Mouse (Mus musculus) kidney, embryonic 15.5 days (tissue): ENCODE results near the gene Cd6. TPM values are rescaled to one million over a fixed set of nuclear protein-coding genes. Genes with fewer than 3 reads are reported as not detected.

Experiments used
- ATAC-seq: fragments of 200-750 bp; cut with Nextera tagmentation; replicated peaks from 2 replicates; pipeline ENCODE4 v1.8.0; 2017; ENCODE audit warnings: moderate TSS enrichment; ENCODE audit not compliant: low FRiP score
- H3K27ac ChIP-seq: fragments of 300-500 bp; sonication (generic); 2 replicates; pipeline ENCODE4 v1.5.1; 2015; ENCODE audit warnings: mild to moderate bottlenecking, inconsistent platforms
- H3K27me3 ChIP-seq: fragments of 300-500 bp; sonication (generic); 2 replicates; pipeline ENCODE4 v1.6.1; 2015; ENCODE audit warnings: inconsistent platforms
- H3K36me3 ChIP-seq: fragments of 300-500 bp; sonication (generic); 2 replicates; pipeline ENCODE4 v1.6.1; 2015; ENCODE audit warnings: inconsistent platforms
- H3K4me1 ChIP-seq: fragments of 300-500 bp; sonication (generic); 2 replicates; pipeline ENCODE4 v1.6.1; 2015; ENCODE audit warnings: inconsistent platforms
- H3K4me2 ChIP-seq: fragments of 300-500 bp; sonication (generic); 2 replicates; pipeline ENCODE4 v1.6.1; 2015; ENCODE audit warnings: moderate library complexity, mild to moderate bottlenecking, inconsistent platforms
- H3K4me3 ChIP-seq: fragments of 300-500 bp; sonication (generic); replicated peaks from 2 replicates; pipeline ENCODE4 v1.5.1; 2015; ENCODE audit warnings: mild to moderate bottlenecking, inconsistent platforms
- H3K9ac ChIP-seq: fragments of 300-500 bp; sonication (generic); 2 replicates; pipeline ENCODE4 v1.6.1; 2015; ENCODE audit warnings: mild to moderate bottlenecking, inconsistent platforms
- H3K9me3 ChIP-seq: fragments of 300-500 bp; sonication (generic); replicated peaks from 2 replicates; pipeline ENCODE4 v1.6.1; 2016; ENCODE audit warnings: inconsistent platforms
- WGBS: fragments of 180-500 bp; shearing (Covaris S2); methylation state at CpG from one replicate; pipeline ENCODE4 v1.1.7; 2015; ENCODE audit warnings: mixed read lengths; 5-methylcytosine and 5-hydroxymethylcytosine counted together
- polyA plus RNA-seq: library from polyadenylated mRNA; unstranded; fragments of >200 nt; fragmentation: Nextera tagmentation; extraction: Ambion mirVana; gene quantifications from 2 replicates; pipeline ENCODE4 v1.2.1, GENCODE M21; 2015

Gene Cd6
- polyA plus RNA-seq, 1 experiment from 2014 or later = 0.26 TPM

DNA sequence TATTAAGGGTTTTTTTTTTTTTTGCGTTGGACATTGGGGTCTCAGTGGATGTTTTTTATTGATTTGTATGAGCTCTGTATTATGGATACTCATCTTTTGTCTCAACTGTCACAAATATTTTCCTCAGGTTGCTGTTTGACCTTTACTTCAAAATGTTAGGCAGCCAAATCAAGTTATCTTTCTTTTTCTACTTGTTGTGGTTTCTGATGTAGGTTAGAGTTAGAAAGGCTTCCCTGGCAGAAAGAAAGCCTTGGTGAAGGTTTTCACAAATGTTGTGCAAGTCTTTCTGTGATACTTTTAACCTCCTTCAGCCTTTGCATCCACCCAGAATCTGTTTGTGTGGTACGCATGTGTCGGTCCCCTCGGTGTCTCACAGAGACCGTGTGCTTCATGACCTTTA lies 77.2 kb downstream of the Cd6 start:
- no peaks in the 10 kb centered on the region for H3K4me1 ChIP-seq
- WGBS = 95% methylated on average over 5 of the region's 5 CpGs

DNA sequence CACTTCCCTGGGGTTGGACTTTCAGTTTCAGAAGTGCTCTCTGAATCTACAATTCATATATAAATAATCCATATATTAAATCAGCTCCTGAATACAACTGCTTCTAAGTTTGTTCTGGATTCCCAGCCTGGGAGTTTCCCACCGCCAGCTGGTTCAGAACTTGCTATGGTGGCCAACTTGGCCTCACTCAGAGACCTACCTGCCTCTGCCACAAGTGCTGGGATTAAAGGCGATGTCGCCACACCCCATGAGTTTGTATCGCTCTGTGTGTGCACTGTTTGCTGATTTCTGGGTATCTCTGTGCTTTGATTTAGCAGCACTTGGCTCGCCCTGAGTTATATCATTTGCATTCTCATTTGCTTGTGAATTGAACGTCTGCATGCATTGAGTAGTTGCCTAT lies 77.8 kb downstream of the Cd6 start:
- Histone ChIP-seq H3K36me3 (no peaks in the 10 kb centered on the region), H3K4me1 (no peaks in the 10 kb centered on the region), H3K27me3 (no peaks in the 10 kb centered on the region), H3K9ac (no peak overlapping the region), H3K9me3 (no peaks in the 10 kb centered on the region), H3K4me3 (no peak overlapping the region), H3K27ac (no peak overlapping the region), H3K4me2 (no peak overlapping the region)
- WGBS = 90% methylated on average over 6 of the region's 6 CpGs
- ATAC-seq = no peak

More for the DNA sequence above, 77.2 kb downstream of the Cd6 start:
- Histone ChIP-seq H3K36me3 (no peaks in the 10 kb centered on the region), H3K27ac (no peak overlapping the region), H3K4me3 (no peak overlapping the region), H3K9ac (no peak overlapping the region), H3K9me3 (no peaks in the 10 kb centered on the region), H3K4me2 (no peak overlapping the region), H3K27me3 (no peaks in the 10 kb centered on the region)
- no peak for ATAC-seq

DNA sequence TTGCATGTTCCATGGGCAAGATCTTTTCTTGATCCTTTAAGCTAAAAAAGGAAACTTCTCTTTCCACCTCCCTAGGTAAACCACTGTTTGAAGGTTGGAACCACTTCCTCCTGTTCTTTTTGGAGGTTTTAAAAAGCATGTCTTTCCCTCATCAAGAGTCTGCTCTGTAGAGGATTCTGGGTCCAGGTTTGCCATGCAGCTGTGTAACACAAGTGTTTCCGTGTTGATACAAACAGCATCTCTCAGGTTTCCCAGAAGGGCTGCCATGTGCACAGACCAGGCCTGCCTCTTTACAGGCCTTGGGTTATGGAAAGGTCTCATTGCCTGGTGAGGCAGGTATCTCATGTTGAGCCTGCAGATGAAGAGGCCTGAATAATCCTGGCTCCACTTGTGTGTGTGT lies 78.3 kb downstream of the Cd6 start:
- H3K27me3 ChIP-seq = no peaks in the 10 kb centered on the region
- H3K4me2 ChIP-seq = no peak overlapping the region
- no peak for ATAC-seq
- WGBS = 82% methylated on average over 1 of the region's 1 CpGs
- no peak overlapping the region for H3K9ac ChIP-seq
- no peaks in the 10 kb centered on the region for H3K36me3 ChIP-seq
- H3K9me3 ChIP-seq = no peaks in the 10 kb centered on the region
- H3K4me3 ChIP-seq = no peak overlapping the region
- no peaks in the 10 kb centered on the region for H3K4me1 ChIP-seq
- H3K27ac ChIP-seq = no peak overlapping the region

DNA sequence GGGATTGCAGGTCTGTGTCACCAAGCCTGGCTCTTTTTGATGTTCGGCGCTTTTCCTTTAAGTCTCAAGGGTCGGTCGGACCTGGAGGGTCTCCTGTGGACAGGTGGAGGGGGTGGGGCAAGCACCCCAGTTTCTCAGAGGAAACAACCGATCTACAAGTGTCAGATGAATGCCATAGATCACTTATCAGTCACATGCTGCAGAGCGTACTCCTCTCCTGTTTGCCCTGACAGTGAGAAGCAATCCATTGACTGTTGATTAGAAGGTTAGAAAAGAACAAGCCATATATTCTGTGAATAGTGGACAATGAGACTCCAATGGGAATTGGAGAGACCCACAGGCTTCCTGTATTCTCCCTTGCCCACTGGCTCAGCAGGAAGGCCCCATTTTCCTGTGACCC lies 79.7 kb downstream of the Cd6 start:
- Histone ChIP-seq H3K27ac (no peak overlapping the region), H3K9me3 (no peaks in the 10 kb centered on the region), H3K4me3 (no peak overlapping the region), H3K27me3 (no peaks in the 10 kb centered on the region), H3K9ac (no peak overlapping the region), H3K4me1 (no peaks in the 10 kb centered on the region), H3K36me3 (no peaks in the 10 kb centered on the region), H3K4me2 (no peak overlapping the region)
- ATAC-seq = no peak
- WGBS = 82% methylated on average over 6 of the region's 6 CpGs

DNA sequence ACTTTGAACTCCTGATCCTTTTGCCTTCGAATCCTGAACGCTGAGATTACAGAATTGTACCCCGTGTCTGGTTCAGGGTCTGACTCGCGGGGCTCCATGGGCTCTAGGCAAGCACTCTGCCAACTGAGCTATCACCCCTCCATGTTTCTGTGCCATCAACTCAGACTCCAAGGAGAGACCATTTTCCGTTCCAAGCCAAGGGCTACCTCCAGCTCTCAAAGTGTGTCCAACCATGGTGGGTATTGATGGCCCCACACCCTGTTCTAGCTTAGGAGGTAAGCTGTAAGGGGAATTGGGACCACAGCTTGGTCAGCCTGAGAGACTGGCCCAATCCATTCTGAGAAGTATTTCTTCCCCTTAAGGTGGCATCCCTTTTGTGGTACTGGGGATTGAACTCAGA lies 80.6 kb downstream of the Cd6 start:
- Histone ChIP-seq H3K9ac (no peak overlapping the region), H3K27me3 (no peaks in the 10 kb centered on the region), H3K27ac (no peak overlapping the region), H3K4me1 (no peaks in the 10 kb centered on the region), H3K36me3 (no peaks in the 10 kb centered on the region), H3K4me2 (no peak overlapping the region), H3K9me3 (no peaks in the 10 kb centered on the region), H3K4me3 (no peak overlapping the region)
- WGBS = 89% methylated on average over 6 of the region's 6 CpGs
- no peak for ATAC-seq

DNA sequence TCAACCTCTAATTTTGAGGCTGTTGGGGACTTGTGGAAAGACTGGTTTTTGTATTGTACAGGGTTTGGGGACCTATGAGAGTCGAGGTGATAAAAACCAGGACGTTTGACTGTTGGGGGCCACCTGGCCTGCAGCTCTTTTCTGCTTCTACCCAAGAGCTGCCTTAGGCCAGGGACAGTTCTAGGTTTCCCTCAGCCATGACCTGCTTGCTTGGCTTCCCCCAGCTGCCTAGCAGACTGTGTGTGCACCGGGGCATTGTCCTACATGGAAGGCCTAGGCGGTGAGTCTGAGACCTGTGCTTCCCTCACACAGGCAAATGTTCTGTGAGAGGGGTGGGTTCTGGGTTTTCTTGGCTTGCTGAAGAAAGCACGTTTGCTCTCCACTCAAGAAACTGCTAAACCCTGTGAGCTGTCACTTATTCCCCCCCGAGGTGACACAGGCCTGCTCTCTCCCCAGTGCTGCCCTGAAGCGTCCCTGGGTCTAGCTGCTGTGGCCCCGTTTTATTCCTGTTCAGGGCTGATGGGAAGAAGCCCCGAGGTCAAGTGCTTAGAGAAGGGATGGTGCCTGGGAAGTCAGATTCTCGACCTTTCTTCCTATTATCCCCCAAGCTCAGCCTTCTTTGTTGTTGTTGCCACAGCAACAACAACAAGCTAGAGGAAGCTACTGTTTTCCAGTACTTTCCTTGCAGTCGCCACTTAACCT lies 81.3 kb downstream of the Cd6 start:
- Histone ChIP-seq H3K36me3 (no peaks in the 10 kb centered on the region), H3K4me1 (no peaks in the 10 kb centered on the region), H3K9ac (no peak overlapping the region), H3K27ac (no peak overlapping the region), H3K4me3 (no peak overlapping the region), H3K27me3 (no peaks in the 10 kb centered on the region), H3K9me3 (no peaks in the 10 kb centered on the region), H3K4me2 (no peak overlapping the region)
- WGBS = 65% methylated on average over 11 of the region's 11 CpGs
- no peak for ATAC-seq

DNA sequence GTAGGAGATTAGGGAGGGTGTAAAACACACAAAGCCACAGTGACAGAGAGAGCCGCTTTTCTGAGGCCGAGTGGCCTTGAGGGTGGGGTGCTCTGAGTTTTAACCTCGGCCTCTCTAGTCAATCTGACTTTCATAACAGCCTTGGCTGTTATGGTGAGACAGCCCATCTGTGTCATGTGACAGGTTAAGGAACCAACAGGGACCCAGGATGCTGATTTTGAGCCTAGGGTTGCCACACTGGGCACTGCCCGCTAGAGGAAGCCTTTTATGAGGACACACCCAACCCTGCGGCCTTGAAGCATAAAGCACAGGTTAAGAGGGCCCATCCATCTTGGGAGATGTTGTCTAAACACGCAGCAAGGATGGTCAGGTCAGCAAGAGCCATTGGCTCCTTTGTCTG lies 82.1 kb downstream of the Cd6 start:
- Histone ChIP-seq H3K36me3 (no peaks in the 10 kb centered on the region), H3K9me3 (no peaks in the 10 kb centered on the region), H3K4me2 (no peak overlapping the region), H3K27me3 (no peaks in the 10 kb centered on the region), H3K27ac (no peak overlapping the region), H3K9ac (no peak overlapping the region), H3K4me1 (no peaks in the 10 kb centered on the region), H3K4me3 (no peak overlapping the region)
- 75% methylated on average over 6 of the region's 6 CpGs for WGBS
- ATAC-seq = no peak

DNA sequence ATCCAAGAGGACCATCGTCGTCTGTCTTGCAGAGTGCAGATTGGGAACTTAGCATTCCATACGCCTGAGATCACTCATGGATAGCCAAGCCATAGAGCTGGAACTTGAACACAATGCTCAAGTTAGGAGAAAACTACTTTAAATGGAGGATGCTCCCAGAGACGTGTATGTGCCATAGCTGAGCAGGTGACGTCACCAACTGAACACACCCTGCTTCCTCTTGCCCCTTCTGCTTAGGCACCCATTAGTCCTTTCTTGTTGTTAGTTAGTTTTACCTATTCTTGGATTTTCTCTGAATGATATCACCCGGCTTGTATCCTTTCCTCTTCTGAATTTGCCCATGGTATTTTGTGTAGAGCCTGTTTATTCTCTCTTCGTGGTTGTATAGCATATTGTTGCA lies 82.7 kb downstream of the Cd6 start:
- 84% methylated on average over 7 of the region's 7 CpGs for WGBS

DNA sequence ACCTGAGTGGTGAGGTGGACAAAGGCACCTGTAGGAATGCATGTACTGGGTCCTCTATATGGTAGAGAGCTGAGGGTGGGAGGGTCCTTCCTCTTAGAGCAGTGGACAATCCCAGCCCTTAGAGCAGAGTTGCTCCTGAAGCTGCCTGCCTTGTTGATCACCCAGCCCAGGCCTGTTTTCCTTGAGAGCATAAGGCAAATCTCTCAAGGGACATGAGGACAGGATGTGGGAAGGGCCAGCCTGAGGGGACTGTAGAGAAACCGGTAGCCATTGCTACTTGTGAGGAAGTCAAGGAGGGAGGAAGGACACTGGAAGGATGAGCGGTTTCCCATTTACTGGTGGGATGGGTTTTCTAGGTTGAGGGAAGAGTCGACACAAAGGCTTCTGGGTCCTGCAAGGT lies 87.3 kb downstream of the Cd6 start:
- Histone ChIP-seq H3K36me3 (no peaks in the 10 kb centered on the region), H3K9ac (no peak overlapping the region), H3K27me3 (no peaks in the 10 kb centered on the region), H3K9me3 (no peaks in the 10 kb centered on the region), H3K4me2 (no peak overlapping the region), H3K4me3 (no peak overlapping the region), H3K4me1 (peaks cover 14% of the 10 kb centered on the region), H3K27ac (no peak overlapping the region)
- WGBS = 74% methylated on average over 3 of the region's 3 CpGs
- no peak for ATAC-seq

More for the DNA sequence above, 82.7 kb downstream of the Cd6 start:
- ATAC-seq = no peak
- Histone ChIP-seq H3K4me1 (no peaks in the 10 kb centered on the region), H3K4me2 (no peak overlapping the region), H3K36me3 (no peaks in the 10 kb centered on the region), H3K27me3 (no peaks in the 10 kb centered on the region), H3K9me3 (no peaks in the 10 kb centered on the region), H3K27ac (no peak overlapping the region), H3K9ac (no peak overlapping the region), H3K4me3 (no peak overlapping the region)

DNA sequence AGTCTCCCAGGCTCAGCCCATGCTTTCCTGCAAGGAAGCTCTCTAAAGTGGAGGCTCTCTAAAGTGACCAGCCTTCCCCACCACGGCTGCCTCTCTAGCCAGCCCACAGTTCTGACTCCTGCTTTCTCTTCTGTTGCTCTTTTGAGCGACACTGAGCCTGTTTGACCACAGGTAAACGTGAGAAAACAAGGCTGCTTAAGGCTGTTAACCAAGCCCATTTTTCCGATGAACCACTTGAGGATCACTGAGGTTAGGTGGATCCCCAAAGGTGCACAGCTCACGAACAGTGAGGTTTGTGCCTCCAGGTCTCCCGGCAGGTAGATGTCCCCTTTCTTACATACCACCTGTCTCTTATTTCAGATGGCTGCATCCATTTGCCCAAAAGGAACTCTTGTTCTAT lies 87.7 kb downstream of the Cd6 start:
- H3K27me3 ChIP-seq = no peaks in the 10 kb centered on the region
- H3K9me3 ChIP-seq = no peaks in the 10 kb centered on the region
- H3K9ac ChIP-seq = no peak overlapping the region
- H3K4me2 ChIP-seq = no peak overlapping the region
- WGBS = 83% methylated on average over 6 of the region's 6 CpGs
- no peak overlapping the region for H3K27ac ChIP-seq
- no peaks in the 10 kb centered on the region for H3K36me3 ChIP-seq
- H3K4me3 ChIP-seq = no peak overlapping the region
- no peak for ATAC-seq
- H3K4me1 ChIP-seq = peaks cover 14% of the 10 kb centered on the region

DNA sequence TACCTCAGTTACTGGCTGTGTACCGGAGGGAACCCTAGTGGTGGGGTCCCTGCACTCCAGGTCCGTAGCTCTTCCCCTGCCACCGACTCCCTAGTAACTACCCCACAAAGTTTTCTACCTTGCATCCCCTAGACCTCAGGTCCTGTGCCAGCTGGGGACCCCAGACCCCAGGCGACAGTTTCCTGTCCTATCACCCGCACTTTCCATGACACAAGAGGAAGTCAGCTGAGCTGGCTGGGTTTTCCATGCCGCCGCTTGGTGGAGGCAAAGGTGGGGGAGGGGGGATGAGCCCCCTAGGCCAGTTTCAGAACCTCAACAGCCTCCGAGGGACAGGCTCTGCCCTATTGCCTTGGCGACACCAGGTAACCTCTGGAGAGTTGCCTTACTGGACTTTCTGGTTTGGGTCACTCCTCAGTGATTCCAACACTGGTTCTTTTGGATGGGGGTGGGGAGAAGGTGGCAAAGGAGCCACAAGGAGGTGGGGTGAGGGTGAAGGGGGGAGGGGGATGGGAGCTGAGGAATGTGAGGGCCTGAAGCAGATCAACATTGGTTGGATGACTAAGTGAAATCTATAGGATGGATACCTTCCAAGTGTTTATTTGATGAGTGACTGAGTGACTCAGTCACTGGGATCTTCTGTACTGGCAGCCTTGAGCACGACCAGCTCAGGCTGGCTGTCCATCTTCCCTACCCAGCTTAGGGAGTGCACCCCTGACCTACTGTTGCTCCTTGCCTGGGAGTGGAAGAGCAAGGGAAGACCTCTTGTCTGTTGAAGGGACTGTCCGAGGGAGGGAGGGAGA lies 89.0 kb downstream of the Cd6 start:
- WGBS = 37% methylated on average over 11 of the region's 11 CpGs
- Histone ChIP-seq H3K27me3 (no peaks in the 10 kb centered on the region), H3K27ac (peak overlapping the region; percentile 62), H3K4me2 (0 out of 2 replicates have a peak overlapping the region, but pooled peaks have one; percentile 3), H3K36me3 (no peaks in the 10 kb centered on the region), H3K9me3 (no peaks in the 10 kb centered on the region), H3K4me1 (peaks cover 14% of the 10 kb centered on the region), H3K4me3 (no peak overlapping the region), H3K9ac (no peak overlapping the region)
- peak; percentile 91 for ATAC-seq

DNA sequence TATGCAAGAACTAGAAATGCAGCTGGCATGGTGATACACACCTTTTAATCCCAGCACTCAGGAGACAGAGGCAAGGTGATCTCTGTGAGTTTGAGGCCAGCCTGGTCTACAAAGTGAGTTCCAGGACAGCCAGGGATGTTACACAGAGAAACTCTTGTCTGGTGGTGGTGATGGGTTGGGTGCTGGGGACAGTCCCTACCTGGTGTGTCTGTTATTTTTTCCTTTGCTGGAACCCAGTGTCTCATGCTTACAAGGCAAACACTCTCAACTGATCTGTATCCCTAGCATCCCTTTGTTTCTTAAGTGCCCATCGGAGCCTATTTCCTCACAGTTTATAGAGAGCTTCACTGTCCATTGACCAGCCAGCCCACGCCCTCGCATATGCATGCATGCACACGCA lies 89.9 kb downstream of the Cd6 start:
- Histone ChIP-seq H3K4me1 (peaks cover 14% of the 10 kb centered on the region), H3K4me2 (no peak overlapping the region), H3K27me3 (no peaks in the 10 kb centered on the region), H3K9me3 (no peaks in the 10 kb centered on the region), H3K9ac (no peak overlapping the region), H3K36me3 (no peaks in the 10 kb centered on the region), H3K27ac (no peak overlapping the region), H3K4me3 (no peak overlapping the region)
- no peak for ATAC-seq
- WGBS = 90% methylated on average over 4 of the region's 4 CpGs
